Mouse (Mus musculus): ENCODE data around the gene Mfsd5.

Gene Mfsd5

GRCm38 (mm10) chr15:102279092-102279782 is at the start of gene Mfsd5:
Gene Mfsd5 (plus strand): TSS chr15:102279454.
- under 1% methylated on average over 65 of the region's 65 CpGs for WGBS

GRCm38 (mm10) chr15:102230408-102231321 is 48.6 kb upstream of the Mfsd5 start:
- WGBS, result 81% methylated on average over 17 of the region's 17 CpGs

DNA sequence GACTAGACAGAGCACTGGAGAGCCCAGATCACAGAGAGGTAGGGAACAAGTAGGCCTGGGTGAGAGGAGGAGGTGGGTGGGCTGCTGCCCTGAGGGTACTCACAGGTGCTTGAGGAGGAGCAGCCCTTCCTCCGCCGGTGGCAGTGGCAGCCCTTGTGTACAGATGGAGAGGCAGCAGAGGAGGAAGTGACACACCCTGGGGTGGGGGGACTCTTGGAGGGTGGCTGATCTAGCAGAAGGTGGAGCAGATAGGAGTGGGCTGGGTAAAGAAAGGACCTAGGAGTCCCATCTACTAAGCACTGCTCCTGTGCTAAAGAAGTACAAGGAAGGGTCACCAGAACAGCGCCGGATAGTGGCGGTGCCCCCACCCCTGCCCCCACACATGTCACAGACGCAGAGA is 47.5 kb upstream of the Mfsd5 start, which contains the start of gene Itgb7:
TSS of gene Itgb7 (minus strand) at position 197 of the 400 bp plus-strand sequence.
- WGBS, result 56% methylated on average over 6 of the region's 6 CpGs

DNA sequence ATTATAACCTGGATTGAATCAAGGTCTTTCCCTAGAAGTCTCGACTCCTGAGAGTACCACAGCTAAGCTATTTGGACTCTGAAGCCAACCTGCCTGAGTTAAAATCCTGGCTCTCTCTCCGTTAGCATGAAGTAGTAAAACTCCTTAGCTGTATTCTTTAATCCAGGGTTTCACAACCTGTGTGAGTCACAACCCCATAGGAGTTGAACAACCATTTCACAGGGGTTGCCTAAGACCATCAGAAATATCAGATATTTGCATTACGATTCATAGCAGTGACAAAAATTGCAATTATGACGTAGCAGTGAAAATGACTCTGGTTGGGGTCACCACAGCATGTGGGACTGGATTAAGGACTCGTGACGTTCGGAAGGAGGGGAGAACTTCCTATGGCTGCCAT is 46.5 kb upstream of the Mfsd5 start:
- WGBS, result 91% methylated on average over 7 of the region's 7 CpGs

- WGBS, result 52% methylated on average over 2 of the region's 2 CpGs
These were observed 45.4 kb upstream of the Mfsd5 start for GRCm38 (mm10) chr15:102233896-102234295.

GRCm38 (mm10) chr15:102235371-102236027 is 43.8 kb upstream of the Mfsd5 start:
- WGBS, result 48% methylated on average over 21 of the region's 21 CpGs

GRCm38 (mm10) chr15:102238543-102239259 is 40.6 kb upstream of the Mfsd5 start:
- WGBS, result 93% methylated on average over 14 of the region's 14 CpGs

GRCm38 (mm10) chr15:102239260-102239590 is 40.0 kb upstream of the Mfsd5 start:
- 21% methylated on average over 9 of the region's 9 CpGs for WGBS

- 88% methylated on average over 11 of the region's 11 CpGs for WGBS
These were observed 39.4 kb upstream of the Mfsd5 start for GRCm38 (mm10) chr15:102239851-102240250.

DNA sequence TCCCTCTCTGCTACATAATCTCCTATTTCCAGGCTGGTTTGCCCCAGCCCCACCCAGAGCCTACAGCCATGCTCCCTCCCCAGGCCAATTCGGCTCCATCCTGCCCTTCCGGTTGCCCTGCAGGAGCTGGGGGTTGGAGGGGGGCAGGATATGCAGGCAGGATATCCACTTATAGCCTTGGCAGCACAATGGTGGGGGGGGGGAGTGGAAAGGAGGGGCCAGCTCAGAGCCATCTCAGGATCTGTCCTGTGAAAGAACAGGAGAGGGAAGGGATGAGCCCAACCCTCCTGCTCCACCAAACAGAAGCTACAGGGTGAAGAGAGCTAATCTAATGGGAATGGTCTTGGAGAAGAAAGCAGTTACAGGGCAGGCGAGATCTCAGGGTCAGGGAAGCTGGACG is 38.6 kb upstream of the Mfsd5 start:
- 75% methylated on average over 4 of the region's 4 CpGs for WGBS

DNA sequence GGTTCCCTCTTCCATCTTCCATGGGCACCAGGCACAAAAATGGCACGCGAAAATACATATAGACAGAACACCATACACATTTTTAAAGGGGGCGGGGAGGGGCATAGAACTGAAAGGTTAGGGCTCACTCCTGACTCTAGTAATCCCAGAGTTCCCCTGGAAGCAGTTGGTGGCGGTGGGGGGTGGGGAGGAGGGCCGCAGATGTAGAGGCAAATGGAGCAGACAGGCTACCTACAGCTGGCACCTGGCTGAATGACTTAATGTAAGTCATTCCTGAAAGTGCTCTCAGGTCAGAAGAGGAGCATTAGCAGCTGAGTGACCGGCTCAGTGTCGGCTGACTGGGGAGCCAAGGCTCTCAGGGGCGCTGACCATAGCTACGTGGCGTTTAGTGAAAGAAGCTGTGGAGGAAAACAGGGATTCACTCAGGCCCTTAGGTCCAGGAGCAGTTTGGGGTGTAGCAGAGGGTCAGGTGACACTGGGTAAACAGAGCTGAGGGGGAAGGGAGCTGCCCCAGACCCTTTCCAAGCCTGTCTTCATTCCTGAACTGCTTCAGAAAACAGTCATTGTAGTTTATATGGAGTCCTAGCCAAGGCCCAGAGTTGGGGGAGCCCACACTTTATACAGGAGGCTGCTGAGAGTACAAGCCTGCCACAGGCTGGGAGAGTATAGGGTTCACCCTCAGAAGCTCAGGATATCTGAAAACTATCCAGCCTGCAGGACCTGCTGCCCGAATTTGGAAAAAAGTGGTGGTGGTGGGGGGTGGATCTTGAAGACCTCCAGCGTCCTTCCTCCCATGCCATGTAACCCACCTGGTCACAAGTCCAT is 36.6 kb upstream of the Mfsd5 start:
- WGBS, result 78% methylated on average over 12 of the region's 12 CpGs

GRCm38 (mm10) chr15:102243229-102244190 is 35.7 kb upstream of the Mfsd5 start:
- 37% methylated on average over 22 of the region's 22 CpGs for WGBS

DNA sequence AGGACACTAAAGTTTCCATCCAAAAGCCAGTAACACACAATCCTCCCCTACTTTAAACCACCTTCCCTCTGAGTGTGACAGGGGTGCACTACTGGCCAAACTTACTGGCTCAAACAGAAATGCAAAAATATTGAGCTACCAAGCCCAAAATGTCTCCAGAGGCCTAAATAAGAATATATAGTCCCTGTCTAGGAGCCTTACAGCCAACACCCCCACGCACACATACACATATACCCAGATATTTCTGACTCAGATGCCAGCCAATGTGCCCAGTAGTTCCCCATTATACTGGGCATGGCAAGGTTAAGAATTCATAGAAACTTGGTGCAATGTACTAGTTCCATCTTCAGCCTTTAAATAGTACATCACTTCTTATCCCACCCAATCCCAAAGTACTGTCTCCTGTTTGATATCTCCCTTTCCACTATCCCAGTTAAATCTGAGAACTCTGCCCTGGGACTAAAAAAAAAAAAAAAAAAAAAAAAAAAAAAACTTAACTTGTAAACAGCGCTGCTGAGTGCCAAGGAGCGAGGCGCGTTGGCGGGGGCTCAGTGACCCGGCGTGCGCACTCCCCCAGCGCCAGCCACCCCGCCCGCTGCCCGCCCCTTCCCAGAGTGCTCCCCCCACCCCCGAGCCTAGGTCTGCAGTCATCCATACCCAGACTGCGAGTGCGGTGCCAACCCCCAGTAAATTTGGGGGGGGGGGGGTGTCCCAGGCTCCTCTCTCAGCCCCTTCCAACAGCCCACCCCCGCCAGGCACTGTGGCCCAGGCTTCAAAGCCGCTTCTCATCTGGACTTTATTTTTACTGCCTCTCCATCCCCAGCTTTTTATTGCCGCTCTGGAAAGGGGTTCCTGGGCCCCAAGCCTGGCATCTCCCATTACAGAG is 34.7 kb upstream of the Mfsd5 start:
- WGBS, result 27% methylated on average over 19 of the region's 19 CpGs

- WGBS, result 19% methylated on average over 14 of the region's 14 CpGs
These were observed 33.8 kb upstream of the Mfsd5 start for GRCm38 (mm10) chr15:102245461-102245881.

- 2% methylated on average over 43 of the region's 44 CpGs for WGBS
These were observed 33.1 kb upstream of the Mfsd5 start for GRCm38 (mm10) chr15:102245891-102246741.

- WGBS, result under 1% methylated on average over 35 of the region's 35 CpGs
These were observed 32.4 kb upstream of the Mfsd5 start for GRCm38 (mm10) chr15:102246866-102247251.

DNA sequence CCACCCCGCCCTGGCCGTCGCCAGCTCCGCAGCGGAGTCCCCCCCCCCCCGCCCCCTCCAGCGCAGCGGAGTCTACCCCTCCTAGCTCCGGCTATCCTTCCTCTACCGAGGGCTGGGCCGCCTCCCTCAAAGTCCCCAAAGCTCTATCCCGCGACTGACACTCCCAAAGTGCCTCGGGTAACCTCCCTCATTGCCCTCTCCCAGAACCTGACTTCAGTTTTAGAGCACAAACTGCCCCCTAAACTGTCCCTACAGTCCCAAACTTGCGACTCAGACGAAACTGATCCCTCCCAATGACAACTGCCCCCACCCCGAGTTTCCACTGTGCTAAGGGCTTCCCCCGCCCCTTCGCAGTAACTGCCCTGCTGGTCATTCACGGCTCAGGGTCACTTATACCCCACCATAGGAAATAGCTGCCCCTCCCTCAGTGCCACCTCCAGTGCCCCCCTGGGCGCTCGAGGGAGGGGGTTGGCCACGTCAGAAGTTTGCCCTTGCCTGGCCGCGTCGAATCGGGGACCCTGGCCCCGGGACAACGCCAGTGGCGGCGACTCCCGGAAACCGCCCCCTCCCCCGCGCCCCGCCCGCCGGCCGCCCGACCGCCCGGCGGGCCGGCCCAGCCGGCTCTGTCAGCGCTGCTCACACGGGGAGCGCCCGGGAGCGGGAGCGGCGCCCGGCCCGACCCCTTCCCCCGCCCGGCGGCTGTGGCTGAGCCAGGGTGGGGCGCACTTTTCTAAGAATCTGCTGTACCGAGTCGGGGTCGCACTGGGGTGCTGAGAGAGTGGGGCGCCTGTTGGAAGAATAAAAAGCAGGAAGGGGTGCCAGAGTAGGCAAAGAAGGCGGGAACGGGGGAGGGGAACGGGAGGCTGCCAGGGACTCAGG is 31.8 kb upstream of the Mfsd5 start:
- WGBS, result 1% methylated on average over 64 of the region's 65 CpGs
